Mouse (Mus musculus) thymus, postnatal 4 days (tissue): Measurements from ENCODE around the gene Cwc25.
"Not testable (repeated sequence)": the region's sequence is repeated elsewhere in the genome, so short reads cannot be mapped to it uniquely, and the experiment has no call there.

ENCODE experiments used
- DNase-seq: peaks from one replicate; pipeline ENCODE4 v3.0.0; 2021

Cwc25 gene

GRCm38 (mm10) chr11:97800691-97801408 is 34.5 kb upstream of the Cwc25 start:
- DNase-seq, result no peak

- peak; percentile 86 for DNase-seq
These were observed 33.8 kb upstream of the Cwc25 start for GRCm38 (mm10) chr11:97799994-97800690.

- DNase-seq, result peak; percentile 88
These were observed 33.0 kb upstream of the Cwc25 start for GRCm38 (mm10) chr11:97799146-97799993.

- peak; percentile 95 for DNase-seq
These were observed 32.4 kb upstream of the Cwc25 start, which contains the start of gene Lasp1 for GRCm38 (mm10) chr11:97798782-97799145. TSS of gene Lasp1 (plus strand) at chr11:97799000.

GRCm38 (mm10) chr11:97798083-97798435 is 31.7 kb upstream of the Cwc25 start:
- no peak for DNase-seq

GRCm38 (mm10) chr11:97797369-97798082 is 31.2 kb upstream of the Cwc25 start:
- DNase-seq, result no peak

- DNase-seq, result peak; percentile 84
These were observed 30.6 kb upstream of the Cwc25 start for GRCm38 (mm10) chr11:97796910-97797309.

- no peak for DNase-seq
These were observed 26.8 kb upstream of the Cwc25 start for GRCm38 (mm10) chr11:97793165-97793564.

GRCm38 (mm10) chr11:97790778-97791438 is 24.6 kb upstream of the Cwc25 start:
- DNase-seq, result not testable (repeated sequence)

- DNase-seq, result no peak
These were observed 23.4 kb upstream of the Cwc25 start for GRCm38 (mm10) chr11:97789727-97790126.

- DNase-seq, result no peak
These were observed 21.6 kb upstream of the Cwc25 start for GRCm38 (mm10) chr11:97787961-97788360.

GRCm38 (mm10) chr11:97782564-97782895 is 16.2 kb upstream of the Cwc25 start:
- DNase-seq, result no peak

- DNase-seq, result peak; percentile 100
These were observed 15.6 kb upstream of the Cwc25 start, which contains the start of gene Rpl23 for GRCm38 (mm10) chr11:97781832-97782563. TSS of gene Rpl23 (minus strand) at chr11:97782437.

GRCm38 (mm10) chr11:97781478-97781831 is 15.1 kb upstream of the Cwc25 start:
- no peak for DNase-seq

- no peak for DNase-seq
These were observed 13.8 kb upstream of the Cwc25 start for GRCm38 (mm10) chr11:97779968-97780701.

GRCm38 (mm10) chr11:97778918-97779317 is 12.6 kb upstream of the Cwc25 start:
- DNase-seq, result no peak

GRCm38 (mm10) chr11:97777129-97777529 is 10.8 kb upstream of the Cwc25 start:
- peak; percentile 50 for DNase-seq

GRCm38 (mm10) chr11:97776497-97777128 is 10.3 kb upstream of the Cwc25 start:
- no peak for DNase-seq

- no peak for DNase-seq
These were observed 9.6 kb upstream of the Cwc25 start, which contains the start of gene 1700001P01Rik for GRCm38 (mm10) chr11:97775808-97776496. TSS of gene 1700001P01Rik (minus strand) at chr11:97775918.

GRCm38 (mm10) chr11:97775186-97775585 is 8.8 kb upstream of the Cwc25 start:
- DNase-seq, result no peak
